Mouse (Mus musculus) small intestine, adult 2 months (tissue): ENCODE measurements around the gene Sbno1.

Experiments used
- CTCF ChIP-seq: fragments of 200-500 bp; IDR thresholded peaks from 2 replicates; pipeline ENCODE4 v1.5.1; 2012; ENCODE audit warnings: low read depth, mild to moderate bottlenecking, control low read depth, inconsistent platforms, low read length, moderate library complexity, mixed read lengths; ENCODE audit not compliant: insufficient replicate concordance, insufficient read length; ENCODE audit errors: extremely low read depth
- POLR2A ChIP-seq: fragments of 200-500 bp; IDR thresholded peaks from 2 replicates; pipeline ENCODE4 v1.6.1; 2012; ENCODE audit warnings: low read depth, mild to moderate bottlenecking, control low read depth, inconsistent platforms, low read length, moderate library complexity

DNA sequence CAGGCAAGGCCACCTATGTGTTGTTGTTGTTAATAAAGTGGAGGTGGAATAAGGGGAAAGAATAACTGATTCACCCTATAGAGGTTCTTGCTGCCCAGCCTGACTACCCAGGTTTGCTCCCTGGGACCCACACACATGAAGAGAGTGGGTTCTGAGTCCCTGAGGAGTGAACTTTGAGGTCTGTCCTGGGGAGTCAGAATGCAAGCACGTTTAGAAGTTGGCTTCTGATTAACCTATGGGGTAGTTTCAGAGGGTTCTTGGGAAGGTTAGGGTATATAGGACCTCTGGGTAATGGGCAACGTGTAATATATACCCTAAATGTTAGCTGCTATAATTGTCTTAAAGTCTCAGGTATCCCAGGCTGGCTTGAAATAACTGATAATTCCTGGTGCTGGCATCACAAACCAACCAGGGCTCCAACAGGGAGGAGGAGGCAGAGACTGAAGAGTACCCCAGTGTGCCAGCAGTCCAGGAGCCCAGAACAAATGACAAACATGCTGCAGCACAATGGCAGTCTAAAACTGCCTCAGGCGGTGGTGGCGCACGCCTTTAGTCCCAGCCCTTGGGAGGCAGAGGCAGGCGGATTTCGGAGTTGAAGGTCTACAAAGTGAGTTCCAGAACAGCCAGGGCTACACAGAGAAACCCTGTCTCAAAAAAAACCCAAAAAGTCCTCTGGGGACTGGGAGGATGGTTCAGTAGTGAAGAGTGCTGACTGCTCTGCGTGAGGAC lies 36.7 kb upstream of the Sbno1 start:
- TF ChIP-seq CTCF (no peak), POLR2A (no peak)
